Mouse (Mus musculus): ENCODE data around the gene Vav3. TPM values are rescaled to one million over a fixed set of nuclear protein-coding genes. Genes with fewer than 3 reads are reported as not detected.

The Vav3 gene
- total and polyA plus RNA-seq, 2 experiments from 2014 or later = 9.2 to 11.6 TPM

GRCm38 (mm10) chr3:109721753-109722152 lies 381.3 kb downstream of the Vav3 start:
- Histone ChIP-seq H3K4me2 (ENCODE audit: low read depth, low read length, poor library complexity, severe bottlenecking) (no peak overlapping the region), H3K27ac (ENCODE audit: low read depth, low read length) (no peak overlapping the region), H3K9me3 (ENCODE audit: low read length) (no peaks in the 10 kb centered on the region), H3K9ac (replicated peaks; ENCODE audit: low read length, poor library complexity, severe bottlenecking) (no peak overlapping the region), H3K4me1 (ENCODE audit: insufficient read depth, low read length) (no peaks in the 10 kb centered on the region), H3K36me3 (ENCODE audit: insufficient read depth, low read length) (no peaks in the 10 kb centered on the region), H3K27me3 (ENCODE audit: insufficient read depth, low read length) (no peaks in the 10 kb centered on the region), H3K4me3 (ENCODE audit: low read depth, low read length) (no peak overlapping the region)
- no peak for DNase-seq (ENCODE audit: low spot score)
- ATAC-seq (ENCODE audit: low FRiP score) = no peak
- no peak for TF ChIP-seq CTCF (IDR thresholded peaks at IDR 0.05)
- 93% methylated on average over 3 of the region's 3 CpGs for WGBS

GRCm38 (mm10) chr3:109726776-109727175 lies 386.3 kb downstream of the Vav3 start:
- Histone ChIP-seq H3K9ac (replicated peaks; ENCODE audit: low read length, poor library complexity, severe bottlenecking) (no peak overlapping the region), H3K4me1 (ENCODE audit: insufficient read depth, low read length) (no peaks in the 10 kb centered on the region), H3K9me3 (ENCODE audit: low read length) (no peaks in the 10 kb centered on the region), H3K4me3 (ENCODE audit: low read depth, low read length) (no peak overlapping the region), H3K36me3 (ENCODE audit: insufficient read depth, low read length) (no peaks in the 10 kb centered on the region), H3K27me3 (ENCODE audit: insufficient read depth, low read length) (no peaks in the 10 kb centered on the region), H3K27ac (ENCODE audit: low read depth, low read length) (no peak overlapping the region), H3K4me2 (ENCODE audit: low read depth, low read length, poor library complexity, severe bottlenecking) (no peak overlapping the region)
- ATAC-seq (ENCODE audit: low FRiP score) = no peak
- no peak for DNase-seq (ENCODE audit: low spot score)
- 84% methylated on average over 1 of the region's 1 CpGs for WGBS
- no peak for TF ChIP-seq CTCF (IDR thresholded peaks at IDR 0.05)

GRCm38 (mm10) chr3:109731592-109732230 lies 391.3 kb downstream of the Vav3 start:
- no peak overlapping the region for H3K4me2 ChIP-seq (ENCODE audit: low read depth, low read length, poor library complexity, severe bottlenecking)
- no peaks in the 10 kb centered on the region for H3K4me1 ChIP-seq (ENCODE audit: insufficient read depth, low read length)
- H3K27me3 ChIP-seq (ENCODE audit: insufficient read depth, low read length) = no peaks in the 10 kb centered on the region
- 33% methylated on average over 5 of the region's 5 CpGs for WGBS
- H3K9ac ChIP-seq (replicated peaks; ENCODE audit: low read length, poor library complexity, severe bottlenecking) = no peak overlapping the region
- no peaks in the 10 kb centered on the region for H3K9me3 ChIP-seq (ENCODE audit: low read length)
- H3K4me3 ChIP-seq (ENCODE audit: low read depth, low read length) = no peak overlapping the region
- ATAC-seq (ENCODE audit: low FRiP score) = no peak
- no peak for TF ChIP-seq CTCF (IDR thresholded peaks at IDR 0.05)
- H3K36me3 ChIP-seq (ENCODE audit: insufficient read depth, low read length) = no peaks in the 10 kb centered on the region
- DNase-seq (ENCODE audit: low spot score) = peak; percentile 72
- no peak overlapping the region for H3K27ac ChIP-seq (ENCODE audit: low read depth, low read length)

- ATAC-seq (ENCODE audit: low FRiP score) = peak; percentile 88
- Histone ChIP-seq H3K4me1 (ENCODE audit: insufficient read depth, low read length) (no peaks in the 10 kb centered on the region), H3K9me3 (ENCODE audit: low read length) (no peaks in the 10 kb centered on the region), H3K4me2 (ENCODE audit: low read depth, low read length, poor library complexity, severe bottlenecking) (no peak overlapping the region), H3K4me3 (ENCODE audit: low read depth, low read length) (no peak overlapping the region), H3K9ac (replicated peaks; ENCODE audit: low read length, poor library complexity, severe bottlenecking) (no peak overlapping the region), H3K27me3 (ENCODE audit: insufficient read depth, low read length) (no peaks in the 10 kb centered on the region), H3K27ac (ENCODE audit: low read depth, low read length) (no peak overlapping the region), H3K36me3 (ENCODE audit: insufficient read depth, low read length) (no peaks in the 10 kb centered on the region)
- peak; percentile 96 for TF ChIP-seq CTCF (IDR thresholded peaks at IDR 0.05)
- 38% methylated on average over 10 of the region's 10 CpGs for WGBS
- DNase-seq (ENCODE audit: low spot score) = peak; percentile 80
These were observed 392.1 kb downstream of the Vav3 start for GRCm38 (mm10) chr3:109732327-109733182.

Other genes with a start within 250 kb of the Vav3 start
- 2.9 and 6.0 TPM in 2 replicates for gene Slc25a24, start 217.5 kb upstream of the Vav3 start, total RNA-seq (2014; rRNA removed)
- gene Slc25a24, start 217.5 kb upstream of the Vav3 start, polyA plus RNA-seq (2015; fragmentation: Nextera tagmentation; extraction: Ambion mirVana) = 2.8 and 2.9 TPM in 2 replicates

All from midbrain, postnatal 0 days (tissue).